Mouse (Mus musculus) liver, postnatal 0 days (tissue): ENCODE data around the gene Nop10.

Source experiments
- CTCF ChIP-seq: sonication (generic); IDR thresholded peaks from 2 replicates; pipeline ENCODE4 v1.5.1; 2016; ENCODE audit warnings: antibody characterized with exemption, low read depth
- EP300 ChIP-seq: IDR thresholded peaks from 2 replicates; pipeline ENCODE4 v1.6.1; 2016; ENCODE audit warnings: antibody characterized with exemption, low read depth, mild to moderate bottlenecking

- no peak for TF ChIP-seq CTCF
- TF ChIP-seq EP300 = no peak
These were observed 25.1 kb upstream of the Nop10 start for GRCm38 (mm10) chr2:112236620-112237019.
